Mouse (Mus musculus) midbrain, embryonic 16.5 days (tissue): ENCODE results near the gene Retreg1. TPM values are rescaled to one million over a fixed set of nuclear protein-coding genes. Genes with fewer than 3 reads are reported as not detected.

Experiments used
- ATAC-seq: fragments of 200-750 bp; cut with Nextera tagmentation; 2 replicates; pipeline ENCODE4 v1.8.0; 2017; ENCODE audit warnings: moderate TSS enrichment
- H3K27ac ChIP-seq: fragments of 300-500 bp; sonication (generic); 2 replicates; pipeline ENCODE4 v1.5.1; 2014; ENCODE audit warnings: mild to moderate bottlenecking, low read length, mixed read lengths
- H3K27me3 ChIP-seq: fragments of 300-500 bp; sonication (generic); 2 replicates; pipeline ENCODE4 v1.6.1; 2014; ENCODE audit warnings: low read depth, low read length, mixed read lengths; ENCODE audit not compliant: control insufficient read depth, insufficient read depth
- H3K36me3 ChIP-seq: fragments of 300-500 bp; sonication (generic); 2 replicates; pipeline ENCODE4 v1.6.1; 2014; ENCODE audit warnings: mild to moderate bottlenecking, low read length, moderate library complexity, mixed read lengths; ENCODE audit not compliant: control insufficient read depth, insufficient read depth
- H3K4me1 ChIP-seq: fragments of 300-500 bp; sonication (generic); 2 replicates; pipeline ENCODE4 v1.6.1; 2014; ENCODE audit warnings: mild to moderate bottlenecking, low read length, mixed read lengths; ENCODE audit not compliant: control insufficient read depth, insufficient read depth
- H3K4me2 ChIP-seq: fragments of 300-500 bp; sonication (generic); 2 replicates; pipeline ENCODE4 v1.6.1; 2014; ENCODE audit warnings: mild to moderate bottlenecking, low read length, mixed read lengths
- H3K4me3 ChIP-seq: fragments of 300-500 bp; sonication (generic); 2 replicates; pipeline ENCODE4 v1.5.1; 2014; ENCODE audit warnings: low read depth, mild to moderate bottlenecking, low read length, moderate library complexity, mixed read lengths
- H3K9ac ChIP-seq: fragments of 300-500 bp; sonication (generic); 2 replicates; pipeline ENCODE4 v1.6.1; 2014; ENCODE audit warnings: low read depth, low read length, mixed read lengths
- H3K9me3 ChIP-seq: fragments of 300-500 bp; sonication (generic); replicated peaks from 2 replicates; pipeline ENCODE4 v1.6.1; 2014; ENCODE audit warnings: mild to moderate bottlenecking, low read length, mixed read lengths; ENCODE audit not compliant: control insufficient read depth, poor library complexity, severe bottlenecking
- WGBS: fragments of 180-500 bp; shearing (Covaris S2); extraction: QIAGEN DNeasy Blood & Tissue Kit; methylation state at CpG from one replicate; pipeline ENCODE4 v1.1.7; 2014; 5-methylcytosine and 5-hydroxymethylcytosine counted together
- polyA plus RNA-seq: library from polyadenylated mRNA; unstranded; fragments of >200 nt; fragmentation: Nextera tagmentation; extraction: Ambion mirVana; gene quantifications from 2 replicates; pipeline ENCODE4 v1.2.1, GENCODE M21; 2015

The Retreg1 gene
- polyA plus RNA-seq, 1 experiment from 2014 or later, result 18.4 TPM

GRCm38 (mm10) chr15:25882002-25882401, 39.0 kb downstream of the Retreg1 start:
- Histone ChIP-seq H3K36me3 (no peaks in the 10 kb centered on the region), H3K9me3 (no peaks in the 10 kb centered on the region), H3K27me3 (no peaks in the 10 kb centered on the region), H3K9ac (no peak overlapping the region), H3K27ac (no peak overlapping the region), H3K4me3 (no peak overlapping the region), H3K4me2 (no peak overlapping the region), H3K4me1 (no peaks in the 10 kb centered on the region; the same call in 1 of the 2 replicates)
- 68% methylated on average over 4 of the region's 4 CpGs for WGBS
- no peak for ATAC-seq

- Histone ChIP-seq H3K4me2 (no peak overlapping the region), H3K4me3 (no peak overlapping the region), H3K9ac (no peak overlapping the region), H3K36me3 (no peaks in the 10 kb centered on the region), H3K9me3 (no peaks in the 10 kb centered on the region; the same call in 1 of the 2 replicates), H3K27ac (no peak overlapping the region), H3K27me3 (no peaks in the 10 kb centered on the region), H3K4me1 (no peaks in the 10 kb centered on the region)
- 84% methylated on average over 14 of the region's 14 CpGs for WGBS
- ATAC-seq, result no peak
Measured at GRCm38 (mm10) chr15:25884416-25884958, 41.5 kb downstream of the Retreg1 start.

- no peak overlapping the region for H3K4me2 ChIP-seq
- no peaks in the 10 kb centered on the region for H3K4me1 ChIP-seq
- WGBS, result 84% methylated on average over 6 of the region's 6 CpGs
- no peak overlapping the region for H3K9ac ChIP-seq
- no peak overlapping the region for H3K4me3 ChIP-seq
- 0 out of 2 replicates have a peak, but pooled peaks cover 4% of the 10 kb centered on the region for H3K36me3 ChIP-seq
- no peaks in the 10 kb centered on the region for H3K27me3 ChIP-seq
- H3K27ac ChIP-seq, result no peak overlapping the region
- no peaks in the 10 kb centered on the region; the same call in 1 of the 2 replicates for H3K9me3 ChIP-seq
- ATAC-seq, result no peak; the same call in 1 of the 2 replicates
Measured at GRCm38 (mm10) chr15:25886581-25887011, 43.6 kb downstream of the Retreg1 start.

- Histone ChIP-seq H3K9ac (no peak overlapping the region), H3K4me1 (no peaks in the 10 kb centered on the region), H3K27ac (no peak overlapping the region), H3K27me3 (no peaks in the 10 kb centered on the region), H3K4me2 (no peak overlapping the region), H3K36me3 (0 out of 2 replicates have a peak, but pooled peaks cover 4% of the 10 kb centered on the region), H3K9me3 (no peaks in the 10 kb centered on the region; the same call in 1 of the 2 replicates), H3K4me3 (no peak overlapping the region)
- no peak for ATAC-seq
- whole genome bisulfite sequencing, result 95% methylated on average over 5 of the region's 5 CpGs
Measured at GRCm38 (mm10) chr15:25889927-25890326, 46.9 kb downstream of the Retreg1 start.

DNA sequence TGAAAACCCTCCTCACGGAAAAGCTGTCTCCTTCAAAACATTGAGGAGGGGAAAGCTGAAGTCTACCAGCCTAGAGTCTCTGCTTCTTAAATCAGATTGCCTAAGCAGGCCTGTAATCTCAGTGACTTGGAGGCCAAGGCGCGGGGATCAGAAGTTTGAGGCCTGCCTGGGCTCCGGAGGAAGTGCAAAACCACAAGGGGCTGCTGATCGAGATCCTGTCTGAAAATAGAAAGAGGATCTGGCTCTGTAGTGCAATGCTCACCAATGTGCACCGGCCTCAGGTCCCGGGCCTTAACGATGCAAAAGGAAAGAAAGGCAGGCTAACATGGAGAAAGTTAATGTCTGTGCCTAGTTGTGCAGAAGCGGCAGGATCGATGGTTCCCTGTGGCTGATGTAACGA, 48.6 kb downstream of the Retreg1 start:
- 82% methylated on average over 11 of the region's 11 CpGs for WGBS
- Histone ChIP-seq H3K9ac (no peak overlapping the region), H3K36me3 (0 out of 2 replicates have a peak, but pooled peaks cover 4% of the 10 kb centered on the region), H3K4me2 (no peak overlapping the region), H3K4me3 (no peak overlapping the region), H3K27me3 (no peaks in the 10 kb centered on the region), H3K27ac (no peak overlapping the region), H3K9me3 (no peaks in the 10 kb centered on the region; the same call in 1 of the 2 replicates), H3K4me1 (no peaks in the 10 kb centered on the region)
- ATAC-seq, result no peak

DNA sequence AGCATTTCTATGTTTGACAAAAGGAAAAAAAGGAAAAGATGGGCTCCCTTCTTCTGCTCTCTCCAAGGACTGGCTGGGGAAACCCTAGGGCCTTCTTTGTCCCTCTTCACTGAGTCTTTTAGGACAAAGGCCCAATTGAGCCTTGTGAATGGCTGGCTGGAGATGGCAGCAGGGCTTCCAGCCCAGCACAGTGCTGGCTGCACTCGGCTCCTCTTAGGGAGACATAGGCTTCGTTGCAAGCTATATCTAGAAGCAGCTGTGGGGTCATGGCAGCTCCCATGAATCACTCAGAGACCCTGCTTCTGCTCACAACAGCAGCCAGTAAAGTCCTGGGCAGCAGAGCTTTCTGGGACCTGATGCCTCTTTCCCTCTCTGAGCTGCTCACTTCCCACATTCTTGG, 50.3 kb downstream of the Retreg1 start:
- H3K27ac ChIP-seq, result no peak overlapping the region
- ATAC-seq, result peak; percentile 47; the same call in 1 of the 2 replicates
- no peak overlapping the region for H3K9ac ChIP-seq
- H3K4me1 ChIP-seq, result no peaks in the 10 kb centered on the region
- H3K27me3 ChIP-seq, result no peaks in the 10 kb centered on the region
- WGBS, result 22% methylated on average over 2 of the region's 2 CpGs
- H3K4me3 ChIP-seq, result no peak overlapping the region
- 0 out of 2 replicates have a peak, but pooled peaks cover 4% of the 10 kb centered on the region for H3K36me3 ChIP-seq
- H3K4me2 ChIP-seq, result no peak overlapping the region
- no peaks in the 10 kb centered on the region; the same call in 1 of the 2 replicates for H3K9me3 ChIP-seq

DNA sequence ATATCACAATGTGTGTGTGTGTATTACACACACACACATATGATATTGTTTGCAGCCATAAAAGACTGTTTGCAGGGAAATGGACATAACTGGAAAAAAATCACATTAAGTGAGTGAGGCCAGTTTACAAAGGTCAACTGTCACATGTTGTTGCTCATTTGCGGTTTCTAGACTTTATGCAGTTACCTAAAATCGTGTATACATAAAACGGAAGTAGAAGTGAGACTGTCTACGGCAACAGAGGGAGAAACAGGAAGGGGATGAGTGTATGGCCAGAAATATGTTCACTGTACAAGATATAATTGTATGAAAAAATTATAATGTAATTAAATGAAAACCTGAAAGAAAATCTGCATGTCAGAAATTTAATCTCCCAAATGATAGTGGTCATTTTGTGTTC, 53.8 kb downstream of the Retreg1 start:
- H3K27ac ChIP-seq, result no peak overlapping the region
- no peak overlapping the region for H3K9ac ChIP-seq
- WGBS, result 94% methylated on average over 4 of the region's 4 CpGs
- ATAC-seq, result no peak
- no peaks in the 10 kb centered on the region for H3K4me1 ChIP-seq
- H3K4me2 ChIP-seq, result no peak overlapping the region
- no peak overlapping the region for H3K4me3 ChIP-seq
- H3K36me3 ChIP-seq, result no peaks in the 10 kb centered on the region
- no peaks in the 10 kb centered on the region for H3K9me3 ChIP-seq
- no peaks in the 10 kb centered on the region for H3K27me3 ChIP-seq

DNA sequence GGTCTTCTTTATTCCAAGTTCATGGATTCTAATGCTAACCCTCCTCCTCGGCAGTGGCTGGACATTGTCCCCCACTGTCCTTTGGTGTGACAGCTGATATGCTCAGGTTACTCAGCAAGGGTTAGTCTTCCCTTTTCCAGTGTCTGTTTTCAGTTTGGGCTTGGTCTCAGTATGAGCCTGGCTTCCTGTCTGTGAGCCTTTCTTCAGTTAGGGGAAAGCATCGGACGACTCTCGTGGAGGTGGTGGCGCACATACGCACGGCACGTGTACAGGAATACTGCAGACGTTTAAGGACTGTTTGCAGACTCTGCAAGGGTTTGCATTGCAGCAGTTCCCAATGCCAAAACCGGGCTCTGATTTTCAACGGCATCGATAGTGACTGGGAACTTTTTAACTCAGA, 54.6 kb downstream of the Retreg1 start:
- Histone ChIP-seq H3K4me3 (no peak overlapping the region), H3K4me1 (no peaks in the 10 kb centered on the region), H3K9ac (no peak overlapping the region), H3K27ac (no peak overlapping the region), H3K4me2 (no peak overlapping the region), H3K27me3 (no peaks in the 10 kb centered on the region), H3K9me3 (no peaks in the 10 kb centered on the region), H3K36me3 (no peaks in the 10 kb centered on the region)
- WGBS, result 71% methylated on average over 12 of the region's 12 CpGs
- ATAC-seq, result no peak

DNA sequence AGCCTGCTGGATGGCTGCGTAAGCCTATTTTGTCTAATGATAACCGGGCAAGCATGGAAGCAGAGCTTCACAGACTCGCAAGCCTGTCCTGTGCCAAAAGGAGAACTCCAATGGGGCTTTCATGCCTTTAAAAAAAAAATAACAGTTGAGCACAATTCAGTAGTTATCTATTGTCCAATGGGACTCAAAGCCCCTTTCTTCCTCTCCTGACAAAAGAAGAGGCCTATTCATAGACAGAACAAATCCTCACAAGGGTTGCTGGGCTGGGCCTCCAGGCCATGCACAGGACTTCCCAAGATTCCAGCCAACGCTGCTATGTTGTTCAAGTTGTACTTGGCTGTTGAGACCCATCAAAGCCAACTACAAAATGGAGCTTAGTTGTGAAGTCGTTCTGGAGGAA, 56.0 kb downstream of the Retreg1 start:
- Histone ChIP-seq H3K27ac (no peak overlapping the region), H3K9ac (no peak overlapping the region), H3K36me3 (no peaks in the 10 kb centered on the region), H3K9me3 (no peaks in the 10 kb centered on the region), H3K4me1 (no peaks in the 10 kb centered on the region), H3K4me3 (no peak overlapping the region), H3K4me2 (no peak overlapping the region), H3K27me3 (no peaks in the 10 kb centered on the region)
- ATAC-seq, result no peak
- WGBS, result 27% methylated on average over 5 of the region's 5 CpGs
